Mouse (Mus musculus) kidney, adult 8-10 months (tissue): ENCODE results near the gene Cped1.
"Not testable (repeated sequence)": the region's sequence is repeated elsewhere in the genome, so short reads cannot be mapped to it uniquely, and the experiment has no call there.

ENCODE experiments used
- DNase-seq, 2 experiments: peaks; one replicate each; pipeline ENCODE4 v3.0.0; 2022

The Cped1 gene

DNA sequence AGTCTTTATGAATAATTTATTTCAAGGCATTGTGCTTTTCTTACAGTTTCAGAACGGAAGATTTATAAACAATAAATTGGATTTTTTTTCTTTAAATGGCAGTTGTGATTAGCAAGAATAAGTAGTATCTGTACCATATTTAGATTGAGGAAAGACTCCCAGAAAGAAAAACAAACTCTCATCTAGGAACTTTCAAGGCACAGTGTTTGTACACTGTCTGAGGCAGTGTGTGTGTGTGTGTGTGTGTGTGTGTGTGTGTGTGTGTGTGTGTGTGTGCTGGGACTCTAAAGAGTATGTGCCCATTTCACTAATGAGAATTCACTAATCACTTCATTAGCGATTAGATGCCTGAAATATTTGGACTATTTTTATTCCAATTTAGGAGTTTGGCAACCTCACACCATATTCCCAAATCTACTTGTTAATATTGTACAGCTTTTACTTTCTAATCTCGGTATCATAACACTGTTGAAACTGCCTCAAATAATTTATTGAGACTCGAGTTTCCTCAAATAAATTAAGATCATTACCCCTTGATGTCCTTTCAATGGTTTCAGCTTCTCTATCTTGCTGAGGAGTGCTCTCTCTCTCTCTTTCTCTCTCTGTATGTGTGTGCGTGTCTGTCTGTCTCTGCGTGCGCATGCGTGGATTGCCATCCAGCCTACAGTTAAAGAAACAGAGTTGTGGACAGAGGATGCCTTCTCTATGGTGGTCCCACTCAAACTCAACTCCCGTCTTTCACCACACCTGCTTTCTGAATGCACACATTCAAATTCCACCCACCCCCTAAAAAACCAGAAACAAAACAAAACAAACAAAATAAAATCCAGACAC, 41.3 kb downstream of the Cped1 start:
- no peak for DNase-seq

DNA sequence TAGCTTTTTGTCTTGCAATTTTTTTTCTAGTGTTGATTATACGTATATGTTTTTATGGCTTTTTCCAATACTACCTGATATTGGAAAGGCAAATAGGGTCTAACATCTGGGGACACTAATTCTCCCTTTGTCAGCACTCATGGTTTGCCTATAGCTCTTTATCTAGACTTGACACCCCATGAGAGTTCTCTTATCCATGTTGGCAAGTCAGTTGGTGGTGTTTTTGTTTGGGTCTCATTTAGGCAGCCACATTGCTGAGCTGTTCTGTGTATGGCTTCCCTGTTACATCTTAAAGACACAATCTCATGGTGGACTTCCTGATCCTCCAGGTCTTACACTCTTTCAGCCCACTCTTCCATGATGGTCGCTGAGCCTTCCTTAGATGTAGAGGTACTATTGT, 42.1 kb downstream of the Cped1 start:
- DNase-seq = no peak

DNA sequence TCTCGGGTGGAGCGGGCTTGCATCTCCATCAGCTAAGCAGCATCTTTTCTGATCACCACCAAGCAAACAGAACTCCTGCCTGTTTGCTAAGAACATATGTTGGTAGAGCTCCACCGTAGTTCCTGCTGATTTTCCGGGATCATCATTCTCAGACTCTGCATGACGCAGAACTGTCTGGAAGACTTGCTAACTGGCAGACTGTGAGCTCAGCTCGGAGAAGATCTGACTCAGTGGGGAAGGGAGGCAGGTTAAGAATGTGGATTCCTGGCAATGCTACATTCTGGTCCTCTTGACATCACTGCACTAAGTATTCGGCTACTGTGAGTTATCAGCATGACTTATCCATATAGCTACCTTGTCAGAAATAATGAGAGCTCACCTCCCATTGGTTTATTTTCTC, 44.7 kb downstream of the Cped1 start:
- no peak for DNase-seq

DNA sequence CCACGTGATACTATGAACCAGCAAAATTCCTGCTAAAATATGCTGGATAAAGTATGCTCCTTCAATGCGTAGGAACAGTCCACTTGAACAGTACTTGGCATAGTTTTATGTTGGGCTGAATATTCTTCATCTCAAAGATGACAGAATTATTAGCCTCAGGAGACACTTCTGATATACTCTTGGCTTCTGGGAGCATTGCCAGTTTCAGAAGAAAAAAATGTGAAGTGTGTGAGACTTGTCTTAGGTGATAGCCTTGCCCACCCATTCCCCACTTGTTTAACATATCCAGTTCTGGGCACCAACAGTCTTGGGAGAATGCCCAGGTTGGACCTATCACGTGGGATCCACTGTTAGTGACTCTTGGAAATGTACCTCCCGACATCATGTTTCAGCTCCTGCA, 47.5 kb downstream of the Cped1 start:
- DNase-seq = peak in 1 of 2 experiments; percentile 11

DNA sequence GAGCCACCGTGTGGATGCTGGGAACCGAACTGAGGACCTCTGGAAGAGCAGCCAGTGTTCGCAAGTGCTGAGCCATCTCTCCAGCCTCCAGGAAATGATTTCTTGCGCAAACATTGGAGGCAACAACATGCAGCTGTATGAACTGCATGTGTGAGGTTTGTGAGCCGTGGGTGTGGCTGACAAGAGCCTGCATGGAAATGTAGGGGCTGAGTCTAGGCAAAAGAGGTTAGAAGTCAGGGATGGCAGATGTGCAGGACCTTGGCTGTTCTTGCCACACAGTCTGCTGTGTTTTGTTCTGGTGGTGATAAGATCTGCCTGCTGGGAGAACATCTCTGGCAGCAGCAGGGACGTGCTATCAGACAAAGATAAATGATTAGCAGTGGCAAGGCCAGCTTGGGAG, 49.7 kb downstream of the Cped1 start:
- no peak for DNase-seq

DNA sequence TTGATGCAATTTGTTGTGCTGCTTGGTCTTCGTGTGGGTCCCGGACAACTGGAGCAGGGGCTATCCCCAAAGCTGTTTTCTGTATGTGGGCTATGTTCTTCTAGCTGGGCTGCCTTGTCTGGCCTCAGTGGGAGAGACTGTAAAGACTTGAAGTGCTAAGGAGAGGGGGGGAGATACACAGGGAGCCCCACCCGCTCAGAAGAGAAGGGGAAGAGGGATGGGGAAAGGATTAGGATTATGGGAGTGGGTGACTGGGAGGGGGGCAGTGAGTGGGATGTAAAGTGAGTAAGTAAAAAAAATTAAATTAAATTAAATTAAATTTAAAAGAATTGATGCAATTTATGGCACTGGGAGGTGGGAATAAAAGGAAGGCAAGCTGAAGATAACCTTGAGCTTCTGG, 50.2 kb downstream of the Cped1 start:
- DNase-seq = no peak

DNA sequence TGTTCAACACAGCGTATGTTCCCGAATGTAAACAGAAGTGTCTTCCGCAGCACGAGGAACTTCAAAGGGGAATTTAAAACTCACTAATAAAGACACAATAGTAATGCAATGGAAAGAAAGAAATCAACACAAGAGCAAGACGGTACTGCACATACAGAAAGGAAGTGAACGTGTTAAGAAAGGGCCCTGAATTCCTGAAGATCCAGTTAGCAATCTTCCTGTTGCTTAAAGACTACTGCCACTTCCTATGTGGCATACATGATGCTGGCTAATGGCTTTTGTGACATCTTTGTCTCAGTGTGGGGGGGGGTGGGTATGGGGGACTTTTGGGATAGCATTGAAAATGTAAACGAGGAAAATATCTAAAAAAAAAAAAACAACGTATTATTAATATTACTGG, 50.7 kb downstream of the Cped1 start:
- DNase-seq = no peak

DNA sequence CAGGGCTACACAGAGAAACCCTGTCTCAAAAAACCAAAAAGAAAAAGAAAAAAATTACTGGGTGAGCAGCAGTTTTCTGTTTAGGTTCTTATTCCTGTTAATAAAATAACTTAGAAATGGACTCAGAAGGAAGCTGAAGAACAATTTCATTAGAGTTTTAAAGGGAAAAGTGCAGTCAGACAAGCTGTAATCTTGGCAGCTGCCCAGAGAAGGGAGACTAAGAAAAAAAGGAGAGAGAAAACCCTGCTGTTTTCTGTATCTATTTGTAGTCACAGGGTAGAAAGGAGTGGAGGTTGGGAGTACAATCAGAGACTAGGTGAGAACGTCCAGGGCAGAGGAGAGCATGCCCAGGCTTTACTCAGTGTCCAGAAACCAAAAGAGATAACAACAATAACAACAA, 51.2 kb downstream of the Cped1 start:
- DNase-seq = no peak

DNA sequence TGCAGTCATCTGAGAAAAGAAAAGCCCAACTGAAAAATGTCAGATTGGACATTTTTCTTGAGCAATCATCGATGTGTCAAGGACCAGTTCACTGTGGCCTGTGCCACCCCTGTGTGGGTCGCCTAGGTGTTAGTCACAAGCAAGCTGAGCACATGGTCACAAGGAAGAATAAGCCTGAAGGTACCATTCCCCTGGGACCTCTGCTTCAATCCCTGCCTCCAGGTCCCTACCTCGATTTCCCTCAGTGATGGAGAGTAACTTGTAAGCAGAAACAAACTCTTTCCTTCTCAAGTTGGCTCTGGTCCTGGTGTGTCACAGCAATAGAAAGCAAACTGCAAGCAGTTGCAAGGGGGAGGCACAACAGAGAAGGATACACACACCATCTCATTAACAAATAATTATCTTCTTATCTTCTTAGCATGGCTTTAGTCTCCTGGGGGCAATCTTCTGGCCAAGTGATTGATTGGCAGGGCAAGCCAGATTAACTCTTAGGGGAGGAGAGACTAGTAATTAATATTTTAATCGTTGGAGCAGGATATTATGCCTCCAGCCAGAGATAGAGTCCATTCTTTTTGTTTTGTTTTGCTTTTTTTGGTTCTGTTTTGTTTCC, 51.8 kb downstream of the Cped1 start:
- no peak for DNase-seq

DNA sequence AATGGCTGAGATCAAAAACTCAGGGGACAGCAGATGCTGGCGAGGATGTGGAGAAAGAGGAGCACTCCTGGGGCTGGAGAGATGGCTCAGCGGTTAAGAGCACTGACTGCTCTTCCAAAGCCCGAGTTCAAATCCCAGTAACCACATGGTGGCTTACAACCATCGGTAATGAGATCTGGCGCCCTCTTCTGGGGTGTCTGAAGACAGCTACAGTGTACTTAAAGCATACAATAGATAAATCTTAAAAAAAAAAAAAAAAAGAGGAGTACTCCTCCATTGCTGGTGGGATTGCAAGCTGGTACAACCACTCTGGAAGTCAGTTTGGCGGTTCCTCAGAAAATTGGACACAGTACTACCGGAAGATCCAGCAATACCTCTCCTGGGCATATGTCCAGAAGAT, 54.0 kb downstream of the Cped1 start:
- DNase-seq = not testable (repeated sequence)

DNA sequence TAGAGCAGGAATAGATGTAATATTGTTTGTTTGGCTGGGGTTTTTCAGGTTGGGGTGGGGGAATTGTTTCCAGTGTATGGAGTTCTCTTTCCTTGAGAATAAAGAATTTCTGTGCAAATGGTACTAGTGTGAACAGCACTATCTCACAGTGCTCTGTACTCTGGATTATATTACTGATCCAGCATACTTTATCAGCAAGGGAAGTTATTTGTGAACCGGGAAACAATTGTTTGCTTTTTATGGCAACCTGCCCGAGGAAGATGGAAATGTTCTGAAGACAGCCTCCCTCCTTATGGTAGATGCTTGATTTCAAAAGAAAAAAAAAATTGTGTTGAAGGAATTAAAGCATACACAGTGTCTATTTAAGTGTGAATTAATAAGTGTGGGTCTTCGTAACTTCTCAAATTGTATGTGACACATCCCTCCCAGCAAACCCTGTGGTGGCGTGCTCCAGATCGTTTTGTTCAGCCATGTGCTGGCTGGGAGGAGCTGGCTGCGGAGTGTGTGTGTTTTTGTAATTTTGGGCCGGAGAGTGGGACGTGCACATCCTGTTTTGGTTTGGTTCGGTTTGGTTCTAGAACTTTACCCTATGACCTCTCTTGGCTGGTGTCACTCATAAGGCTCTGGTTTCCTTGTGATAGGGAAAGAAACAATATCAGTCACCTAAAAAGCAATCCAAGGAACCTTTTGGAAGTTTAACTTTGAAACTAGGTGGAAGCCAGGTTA, 59.3 kb downstream of the Cped1 start:
- peak; percentile 23 to 27 for DNase-seq

DNA sequence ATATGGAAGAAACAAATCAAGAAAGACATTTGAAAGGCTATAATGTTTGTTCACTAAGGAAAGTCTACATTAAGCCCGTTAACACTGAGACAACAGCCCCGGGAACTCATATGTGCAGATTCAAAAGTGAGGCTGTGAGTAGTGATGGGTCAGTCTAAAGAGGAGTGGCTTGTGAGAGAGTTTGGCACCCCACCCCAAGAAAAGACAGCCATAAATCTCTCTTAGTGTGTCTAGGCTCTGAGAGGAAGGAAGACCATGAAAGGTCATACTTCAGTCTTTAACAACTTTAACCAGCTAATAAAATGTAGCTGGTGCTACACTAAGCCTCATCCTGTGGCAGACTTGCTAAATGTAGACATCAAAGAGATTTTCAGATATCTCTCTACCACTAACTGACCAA, 61.4 kb downstream of the Cped1 start:
- peak; percentile 16 to 46 for DNase-seq

DNA sequence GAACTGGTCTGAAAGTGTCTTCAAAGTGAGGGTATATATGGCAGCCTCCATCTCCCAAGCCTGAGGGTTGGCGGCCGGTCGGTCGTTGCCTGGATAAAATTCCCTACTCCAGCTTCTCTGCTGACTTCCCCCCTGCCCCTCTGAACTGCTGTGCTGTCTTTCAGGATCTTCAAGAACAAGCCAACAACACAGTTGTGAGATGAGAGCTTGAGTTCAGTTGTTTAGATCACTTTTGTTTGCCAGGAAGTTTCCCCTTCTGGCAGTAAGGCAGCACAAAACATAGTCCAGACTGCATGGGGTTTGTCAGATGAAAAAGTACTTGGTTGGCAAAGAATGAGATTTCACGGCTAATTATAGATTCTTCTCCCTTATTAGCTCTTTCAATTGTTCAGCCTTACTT, 63.4 kb downstream of the Cped1 start:
- no peak for DNase-seq

DNA sequence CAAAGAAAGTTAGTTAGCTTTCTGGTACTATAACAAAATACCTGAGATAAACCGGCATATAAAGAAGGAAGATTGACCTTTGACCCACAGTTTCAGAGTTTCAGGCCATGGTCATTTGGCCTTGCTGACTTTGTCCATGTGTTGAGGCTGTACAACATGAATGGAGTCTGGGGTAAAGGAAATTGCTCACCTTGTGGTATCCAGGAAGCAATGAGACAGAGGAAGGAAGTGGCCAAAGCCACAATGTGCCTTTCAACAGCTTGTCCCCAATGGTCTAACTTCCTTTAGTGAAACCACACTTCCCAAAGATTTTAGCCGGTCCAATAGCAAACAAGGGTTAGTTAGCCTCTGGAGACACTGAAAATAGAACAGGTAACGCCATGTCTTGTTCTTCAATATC, 65.8 kb downstream of the Cped1 start:
- no peak for DNase-seq

DNA sequence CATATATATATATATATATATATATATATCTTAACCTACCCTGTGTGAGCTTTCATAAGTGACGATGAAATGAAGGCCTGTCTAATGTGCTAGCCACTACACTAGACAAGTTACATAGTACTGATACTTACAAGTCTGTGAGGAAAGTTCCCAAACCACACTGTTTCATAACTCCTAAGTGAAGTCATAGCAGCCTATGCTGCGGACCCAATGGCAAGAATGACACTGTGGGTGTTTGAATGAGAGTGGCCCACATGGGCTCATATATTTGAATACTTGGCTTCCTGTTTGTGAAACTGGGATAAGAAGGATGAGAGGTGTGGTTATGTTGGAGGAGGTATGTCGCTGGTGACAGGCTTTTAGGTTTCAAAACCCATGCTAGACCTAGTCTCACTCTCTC, 67.3 kb downstream of the Cped1 start:
- no peak for DNase-seq

DNA sequence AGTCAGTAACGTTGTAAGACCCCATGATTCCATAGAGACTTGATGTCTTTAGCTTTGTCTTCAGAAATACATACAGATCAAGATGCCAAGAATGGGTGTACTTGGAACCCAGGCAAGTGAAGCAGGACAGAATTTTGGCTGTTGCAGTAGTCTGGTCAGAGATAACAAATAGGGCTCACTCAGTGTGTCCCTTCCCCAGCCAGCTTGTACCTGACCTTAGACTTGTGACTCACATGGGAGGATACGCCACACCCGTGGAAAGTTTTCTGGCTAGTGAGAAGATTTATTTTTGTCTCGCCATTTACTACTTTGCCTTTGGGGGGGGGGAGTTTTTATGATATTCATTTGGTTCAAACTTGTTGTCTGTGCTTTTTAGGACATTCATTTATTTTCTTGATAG, 78.6 kb downstream of the Cped1 start:
- DNase-seq = peak; percentile 14 to 23

DNA sequence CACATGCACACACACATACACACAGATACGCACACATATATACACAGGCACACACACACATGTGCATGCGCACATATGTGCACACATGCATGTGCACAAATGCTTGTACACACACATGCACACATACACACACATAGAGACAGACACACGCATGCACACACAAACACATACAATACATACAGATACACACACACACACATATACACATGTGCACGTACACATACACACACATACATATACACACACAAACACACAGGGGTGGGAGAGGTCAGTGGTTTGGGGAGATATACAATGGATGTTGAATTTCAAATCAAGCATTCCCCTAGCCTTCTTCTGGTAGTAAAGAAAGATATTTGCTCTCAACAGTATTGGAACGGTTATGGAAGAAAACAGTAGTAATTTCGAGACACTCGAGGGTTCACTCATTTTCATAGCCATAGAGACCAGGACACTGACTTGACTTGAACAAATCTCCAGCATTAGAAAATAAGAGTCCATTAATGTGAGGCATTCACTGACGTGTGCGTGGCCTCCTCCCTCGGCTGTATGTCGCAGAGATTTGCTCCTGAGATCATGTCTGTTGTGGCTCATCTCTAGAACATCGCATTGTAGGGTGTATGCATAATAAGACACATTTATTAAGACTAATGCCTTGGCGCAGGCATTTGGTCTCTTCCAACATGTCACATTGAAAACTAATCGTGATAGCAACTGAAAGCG, 85.0 kb downstream of the Cped1 start:
- DNase-seq = no peak

DNA sequence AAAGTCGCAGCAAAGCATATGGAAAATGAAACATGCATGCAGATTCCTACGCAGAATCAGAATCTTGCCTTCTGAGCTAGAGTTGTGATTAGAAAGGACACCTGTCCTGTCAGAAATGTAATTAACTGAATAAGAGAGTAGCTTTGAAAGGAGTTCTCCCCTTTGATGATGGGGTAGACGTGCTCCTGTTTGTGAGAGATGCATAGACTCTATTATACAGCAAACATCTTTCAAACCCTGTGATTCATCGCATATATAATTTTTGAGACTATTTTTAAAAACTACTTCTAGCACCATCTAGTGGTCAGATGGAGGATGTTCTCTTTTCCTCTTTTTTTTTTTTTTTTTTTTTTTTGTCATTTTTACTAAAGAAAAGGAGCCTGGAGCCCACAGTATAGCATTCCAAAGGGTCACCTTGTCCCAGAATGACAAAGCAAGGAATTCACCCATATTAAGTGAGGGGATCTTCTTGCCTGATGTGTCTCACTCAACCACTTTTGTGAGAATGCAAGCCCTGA, 85.7 kb downstream of the Cped1 start:
- DNase-seq = no peak

DNA sequence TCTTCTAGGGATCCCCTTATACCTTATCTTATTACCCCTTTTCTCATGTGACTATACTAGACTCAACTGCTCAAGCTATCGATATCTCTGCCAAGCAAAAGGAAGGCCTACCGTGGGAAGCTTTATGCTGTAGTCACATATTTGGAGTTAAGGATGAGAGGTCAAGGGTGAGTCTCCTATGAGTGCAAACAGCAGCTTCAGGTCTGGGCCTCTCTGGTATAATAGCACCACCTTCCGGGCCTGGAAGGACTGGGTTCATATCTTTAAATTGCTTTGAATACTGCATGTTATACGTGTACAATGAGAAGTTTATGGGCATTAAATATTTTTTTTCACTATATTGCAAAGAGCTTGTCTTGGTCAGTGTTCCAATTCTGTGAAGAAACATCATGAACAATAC, 87.0 kb downstream of the Cped1 start:
- DNase-seq = no peak

DNA sequence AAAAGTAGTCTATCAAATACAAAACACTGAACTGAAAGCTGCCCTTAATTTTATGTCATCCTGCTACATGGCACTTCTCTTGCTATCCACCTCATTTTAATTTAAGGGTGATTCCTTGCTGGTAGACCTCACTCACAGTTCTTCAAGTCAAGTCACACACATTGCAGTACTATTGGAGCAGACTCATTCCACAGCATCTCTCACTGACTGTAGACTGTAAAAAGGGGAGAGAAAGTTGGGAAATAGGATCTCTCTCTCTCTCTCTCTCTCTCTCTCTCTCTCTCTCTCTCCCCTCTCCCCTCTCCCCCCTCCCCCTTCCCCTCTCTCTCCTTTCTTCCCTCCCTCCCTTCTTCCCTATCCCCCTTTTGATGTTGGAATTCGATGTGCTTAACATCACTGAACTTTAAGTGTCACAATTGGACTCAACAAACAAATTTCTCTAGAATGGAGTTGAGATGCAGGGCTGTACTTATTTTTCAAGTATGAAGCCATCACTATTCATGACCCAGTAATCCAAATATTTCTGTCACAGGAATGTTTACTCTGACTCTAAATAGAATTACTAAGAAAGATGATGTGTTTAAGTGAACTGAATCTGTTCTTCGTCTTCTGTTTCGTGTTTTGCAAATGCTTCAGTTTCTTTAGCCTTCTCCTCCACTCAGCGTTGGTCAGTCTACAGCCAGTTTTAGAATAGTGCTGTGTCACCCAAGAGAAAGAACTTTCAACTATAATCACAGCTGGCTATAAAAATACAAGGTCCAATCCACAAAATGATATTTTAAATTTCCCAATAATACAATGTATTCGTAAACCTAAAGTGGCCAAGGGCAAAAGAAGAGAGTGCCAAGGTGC, 88.7 kb downstream of the Cped1 start:
- DNase-seq = no peak

DNA sequence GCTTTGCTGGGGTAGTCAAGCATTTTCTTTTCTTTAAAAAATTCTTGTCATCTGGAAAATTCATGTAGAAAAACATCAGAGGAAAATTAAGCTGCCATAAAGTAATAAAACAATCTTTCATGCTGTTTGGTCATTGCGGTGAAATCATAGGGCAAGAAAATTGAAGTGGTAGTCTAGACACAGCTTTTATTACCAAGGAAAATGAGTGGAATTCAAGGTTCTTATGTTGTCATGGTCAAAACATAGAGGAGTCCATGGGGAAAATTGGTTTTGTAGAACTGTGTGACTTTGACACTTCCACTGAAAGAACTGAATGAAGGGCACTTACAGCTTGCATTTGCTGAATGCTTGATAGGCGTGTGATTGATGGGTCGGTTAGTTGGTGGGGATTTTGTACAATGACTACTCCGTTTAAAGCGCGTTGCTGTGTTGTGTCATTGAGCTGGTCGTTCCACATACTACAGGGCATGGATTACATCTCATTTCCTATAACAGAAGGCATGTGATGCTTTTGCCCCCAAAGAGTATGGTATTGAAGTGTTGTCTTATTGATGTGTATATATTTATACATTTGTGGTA, 93.1 kb downstream of the Cped1 start:
- no peak for DNase-seq

DNA sequence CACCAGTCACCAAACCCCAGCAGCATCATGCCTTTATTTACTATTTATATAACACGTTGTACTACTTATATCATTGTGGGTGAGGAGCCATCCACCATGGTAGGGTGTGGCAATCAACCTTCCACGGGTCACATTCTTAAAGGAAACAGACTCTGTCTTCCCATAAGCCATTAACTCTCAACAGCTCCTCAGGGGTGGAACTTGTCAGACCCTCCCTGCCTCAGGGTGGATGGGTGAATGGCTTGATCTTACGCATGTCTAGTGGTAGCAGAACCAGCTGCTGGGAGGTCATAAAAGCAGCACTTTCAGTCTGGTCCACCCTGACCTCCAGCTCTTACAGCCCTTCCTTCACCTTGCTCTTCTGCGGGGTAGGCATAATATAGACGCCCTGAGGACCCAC, 100.3 kb downstream of the Cped1 start:
- DNase-seq = no peak
